Mouse (Mus musculus) T-helper 17 cell (primary cell): ENCODE data around the gene Nhp2.
"Not testable (repeated sequence)": the region's sequence is repeated elsewhere in the genome, so short reads cannot be mapped to it uniquely, and the experiment has no call there.

Experiments
- in situ Hi-C, 2 experiments: fragments of 300-600 bp; cut with MboI, MseI; formaldehyde crosslinking; loops; 1 replicate in 1 of 2; 2 replicates in 1 of 2; pipeline ENCODE4 v1.15.1; 2025; ENCODE audit warnings: high pct_unique_total_duplicates in 2 of 2

Gene Nhp2

GRCm38 (mm10) chr11:51633200-51633599 lies 13.7 kb downstream of the Nhp2 start:
- in situ Hi-C loops: not testable (repeated sequence)

DNA sequence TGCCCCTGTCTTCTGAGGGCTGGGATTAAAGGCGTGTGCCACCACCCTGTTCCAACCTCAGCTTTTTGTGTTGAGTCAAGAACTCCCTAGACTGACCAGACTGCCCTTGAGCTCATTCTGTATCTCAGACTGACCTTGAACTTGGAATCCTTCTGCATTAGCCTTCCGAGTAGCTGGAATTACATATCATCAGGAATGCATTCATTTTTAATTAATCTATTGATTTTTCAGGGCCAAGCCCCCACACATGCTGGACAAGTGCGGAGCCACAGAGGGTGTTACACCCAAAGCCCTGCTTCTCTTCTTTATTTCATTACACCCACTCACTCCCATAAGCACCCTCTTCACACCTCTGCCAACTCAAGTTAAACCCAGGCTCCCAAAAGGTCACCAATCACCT lies 14.2 kb downstream of the Nhp2 start:
- in situ Hi-C loops: no loop called here

GRCm38 (mm10) chr11:51635127-51635524 lies 15.6 kb downstream of the Nhp2 start:
- in situ Hi-C loops: no loop called here

DNA sequence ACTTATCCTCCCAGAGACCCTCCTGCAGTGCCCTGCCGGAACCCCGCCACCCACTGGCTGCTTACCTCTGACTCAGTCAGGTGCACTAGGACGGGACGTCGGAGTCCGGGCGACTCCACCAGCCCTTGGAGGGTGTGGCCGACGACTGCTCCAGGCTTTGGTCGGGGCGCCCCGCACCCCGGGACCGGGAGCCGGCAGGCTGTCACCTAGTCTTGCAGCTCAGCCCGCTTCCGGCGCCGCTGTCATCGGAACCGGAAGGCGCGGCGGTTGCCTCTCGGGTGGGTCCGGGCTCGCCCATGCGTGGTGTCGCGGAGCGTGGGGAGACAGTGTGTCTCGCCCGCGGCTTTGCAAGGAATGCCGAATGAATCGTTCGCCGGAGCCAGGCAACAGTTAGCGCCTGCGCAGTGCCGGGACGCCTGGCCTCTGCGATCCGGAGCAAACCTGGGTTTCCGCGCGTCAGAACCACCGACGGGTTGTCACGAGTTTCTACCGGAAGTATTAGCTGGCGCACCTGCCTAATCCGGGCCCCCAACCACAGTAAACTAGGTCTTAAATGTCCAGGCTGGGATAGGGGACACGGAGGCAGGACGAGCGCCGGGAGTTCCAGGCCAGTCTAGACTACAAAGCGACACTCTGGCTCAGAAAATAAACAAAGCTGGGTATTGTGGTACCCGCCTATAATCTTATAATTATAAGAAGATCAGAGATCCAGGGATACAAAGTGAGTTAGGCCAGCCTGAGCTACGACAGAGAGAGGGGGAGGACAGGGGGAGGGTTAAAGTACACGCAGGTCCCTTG lies 16.2 kb downstream of the Nhp2 start, which contains the start of gene Rmnd5b:
Rmnd5b (minus strand) TSS at position 372 of the 798 bp plus-strand sequence.
- in situ Hi-C loops: no loop called here

DNA sequence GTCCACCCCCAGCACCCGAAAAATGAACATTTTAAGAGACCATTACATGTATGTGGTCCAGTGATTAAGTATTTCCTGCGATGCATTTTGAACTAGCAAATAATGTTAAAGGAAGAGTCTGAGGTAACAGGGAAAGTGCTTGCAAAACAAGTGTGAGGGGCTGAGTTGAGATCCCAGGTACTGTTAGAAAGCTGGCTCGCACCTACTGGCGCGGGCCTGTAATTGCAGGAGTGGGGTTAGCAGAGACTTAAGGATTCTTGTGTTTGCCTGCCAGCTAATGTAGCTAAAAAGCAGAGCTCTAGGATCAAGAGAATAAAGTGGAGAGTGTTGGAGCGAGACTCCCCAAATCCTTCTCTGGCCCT lies 16.8 kb downstream of the Nhp2 start:
- in situ Hi-C loops: no loop called here

- in situ Hi-C loops: no loop called here
These were observed 18.5 kb downstream of the Nhp2 start for GRCm38 (mm10) chr11:51637971-51638414.

- in situ Hi-C loops: no loop called here
These were observed 19.0 kb downstream of the Nhp2 start for GRCm38 (mm10) chr11:51638497-51638896.

DNA sequence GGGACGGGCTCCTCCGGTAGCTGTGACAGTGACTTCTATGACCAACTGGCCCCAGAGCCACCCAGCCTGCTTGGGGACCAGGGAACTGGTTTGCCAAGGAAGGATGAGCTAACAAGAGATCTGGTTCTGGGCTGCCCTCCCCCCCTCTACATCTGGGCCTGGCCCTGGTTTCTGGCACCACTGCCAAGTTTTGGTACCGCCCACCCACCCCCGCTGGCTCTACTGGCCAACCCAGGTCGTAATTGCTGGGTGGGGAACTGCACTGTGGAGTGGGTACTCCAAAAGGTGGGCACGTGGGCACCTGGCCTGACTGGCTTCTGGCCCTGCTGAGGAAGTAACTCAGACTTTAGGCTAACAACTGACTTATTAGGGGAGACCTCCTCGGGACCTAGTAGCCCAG lies 21.2 kb downstream of the Nhp2 start:
- in situ Hi-C loops: loop anchor here in 1 of 2 experiments (5.0 kb wide), 1 partner anchor 47 kb away; the partner anchor contains the start of gene 0610009B22Rik

- in situ Hi-C loops: loop anchor here in 1 of 2 experiments (5.0 kb wide), 1 partner anchor 44 kb away; the partner anchor contains the start of gene 0610009B22Rik
These were observed 23.7 kb downstream of the Nhp2 start for GRCm38 (mm10) chr11:51643202-51643601.

- in situ Hi-C loops: loop anchor here in 1 of 2 experiments (5.0 kb wide), 1 partner anchor 44 kb away; the partner anchor contains the start of gene 0610009B22Rik
These were observed 24.2 kb downstream of the Nhp2 start for GRCm38 (mm10) chr11:51643761-51644160.

DNA sequence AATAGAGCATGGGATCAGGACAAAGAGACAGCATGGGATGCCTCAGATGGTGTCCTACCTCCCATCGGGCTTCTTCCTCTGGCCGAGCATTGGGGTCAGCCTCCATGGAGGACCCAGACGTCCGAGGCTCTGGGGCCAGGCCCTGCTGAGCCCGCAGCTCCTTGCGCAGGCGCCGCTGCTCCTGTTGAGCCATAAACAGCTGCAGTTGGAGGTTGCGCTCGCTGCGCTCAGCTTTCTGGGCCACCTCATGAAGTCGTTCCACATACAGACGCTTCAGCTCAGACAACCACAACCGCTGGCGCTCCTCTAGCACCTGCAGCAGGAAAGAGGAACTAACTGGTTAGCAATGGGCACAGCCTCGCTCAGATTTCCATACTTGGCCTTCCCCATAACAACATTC lies 24.7 kb downstream of the Nhp2 start:
- in situ Hi-C loops: loop anchor here in 1 of 2 experiments (5.0 kb wide), 1 partner anchor 43 kb away; the partner anchor contains the start of gene 0610009B22Rik

- in situ Hi-C loops: no loop called here
These were observed 25.8 kb downstream of the Nhp2 start for GRCm38 (mm10) chr11:51645293-51645692.

DNA sequence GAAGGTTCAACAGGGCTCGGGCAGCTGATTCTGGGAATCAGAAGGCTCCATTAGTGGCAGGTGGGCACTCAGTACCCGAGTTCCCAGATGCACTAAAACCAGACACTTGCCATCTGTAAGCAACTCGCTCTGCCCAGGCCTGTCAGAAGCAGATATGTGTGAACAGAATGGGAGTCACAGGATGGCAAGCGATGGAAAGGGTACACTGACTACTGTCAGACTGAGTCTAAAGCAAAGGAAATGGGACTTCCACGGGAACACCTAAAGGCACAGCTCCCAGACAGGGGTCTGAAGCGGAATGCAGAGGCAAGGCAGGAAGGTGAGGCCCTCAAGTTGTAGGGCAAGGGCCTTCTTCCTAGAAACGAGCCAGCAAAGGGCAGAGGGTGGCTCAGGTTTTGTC lies 26.7 kb downstream of the Nhp2 start:
- in situ Hi-C loops: no loop called here

DNA sequence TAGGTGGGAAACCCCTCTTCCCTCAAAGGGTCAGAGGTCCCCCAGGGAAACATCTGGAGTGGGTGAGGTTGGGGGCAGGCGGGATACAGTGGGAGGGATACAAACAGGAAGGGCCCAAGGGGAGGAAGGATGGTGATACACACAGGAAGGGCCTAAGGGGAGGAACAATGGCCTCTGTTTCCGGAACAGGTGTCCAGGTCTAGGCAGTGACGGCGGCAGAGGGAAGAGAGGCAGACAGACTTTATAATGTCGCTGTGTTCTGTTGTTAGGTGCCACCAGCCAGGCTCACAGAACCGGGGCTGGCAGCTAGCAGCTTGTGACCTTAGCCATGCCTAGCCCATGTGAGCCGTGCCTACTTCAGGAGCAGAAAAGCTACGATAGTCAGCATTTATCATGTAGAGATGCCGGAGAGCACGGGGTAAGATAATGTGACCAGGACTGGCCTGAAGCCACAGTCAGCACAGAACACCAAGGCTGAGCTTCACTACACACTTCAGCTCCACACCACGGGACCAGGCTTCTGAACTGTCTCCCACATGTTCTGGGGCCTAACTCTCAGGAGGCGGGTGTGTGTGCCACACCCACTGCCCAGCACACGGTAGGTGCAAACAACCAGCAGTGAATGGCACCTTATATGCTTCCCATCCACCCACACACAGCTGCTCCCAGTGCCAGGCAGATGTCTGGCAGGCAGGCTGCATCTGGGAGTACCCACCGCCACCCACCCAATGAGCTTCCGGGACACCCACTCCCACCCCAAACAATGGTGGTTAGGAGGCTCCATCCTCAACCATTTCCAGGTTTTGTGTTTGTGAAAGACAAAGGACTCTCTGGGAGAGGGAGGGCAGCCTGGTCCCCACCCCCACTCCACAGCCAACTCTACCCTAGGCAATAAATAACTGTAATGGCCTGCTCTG lies 27.5 kb downstream of the Nhp2 start:
- in situ Hi-C loops: no loop called here

DNA sequence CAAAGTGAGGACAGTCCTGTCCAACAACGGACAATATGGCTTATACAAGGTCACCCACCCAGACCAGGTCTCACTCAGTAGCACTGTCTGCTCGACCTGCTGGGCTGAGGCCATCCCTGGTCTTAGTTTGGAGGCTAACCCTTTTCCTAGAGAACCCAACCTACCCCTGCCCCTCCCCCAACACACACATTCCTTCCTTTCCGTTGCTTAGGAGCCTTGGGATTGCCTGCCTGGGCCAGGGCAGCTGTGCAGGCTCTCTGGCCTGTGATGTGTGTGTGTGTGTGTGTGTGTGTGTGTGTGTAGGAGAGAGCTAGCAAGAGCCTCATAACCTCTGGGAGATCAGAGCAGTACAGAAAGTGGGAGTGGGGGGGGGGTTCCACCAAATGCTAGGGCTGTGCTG lies 29.0 kb downstream of the Nhp2 start:
- in situ Hi-C loops: no loop called here

- in situ Hi-C loops: no loop called here
These were observed 29.8 kb downstream of the Nhp2 start for GRCm38 (mm10) chr11:51649111-51649888.

GRCm38 (mm10) chr11:51649889-51650199 lies 30.3 kb downstream of the Nhp2 start:
- in situ Hi-C loops: loop anchor here in 1 of 2 experiments (5.0 kb wide), 1 partner anchor 33 kb away; the partner anchor contains the start of gene Nhp2

DNA sequence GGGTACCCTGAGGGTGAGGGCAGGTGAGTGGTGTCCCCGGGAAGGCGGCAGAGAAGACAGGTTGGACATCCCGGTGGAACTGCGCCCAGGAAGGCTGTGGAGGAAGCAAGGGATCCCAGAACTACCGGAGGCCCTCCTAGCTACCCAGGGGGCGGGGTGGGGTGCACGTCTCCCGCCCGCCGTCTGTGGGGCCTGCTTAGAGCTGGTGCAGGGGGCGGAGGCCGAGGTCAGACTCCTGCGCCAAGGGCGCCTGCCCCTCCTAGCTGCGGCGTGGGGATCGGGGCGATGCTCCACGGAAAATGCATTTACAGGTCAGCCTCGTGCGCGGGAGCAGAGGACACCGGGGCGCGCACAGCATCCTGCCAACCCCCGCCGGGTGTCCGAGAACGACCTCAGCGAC lies 30.7 kb downstream of the Nhp2 start:
- in situ Hi-C loops: loop anchor here in 1 of 2 experiments (5.0 kb wide), 1 partner anchor 33 kb away; the partner anchor contains the start of gene Nhp2

DNA sequence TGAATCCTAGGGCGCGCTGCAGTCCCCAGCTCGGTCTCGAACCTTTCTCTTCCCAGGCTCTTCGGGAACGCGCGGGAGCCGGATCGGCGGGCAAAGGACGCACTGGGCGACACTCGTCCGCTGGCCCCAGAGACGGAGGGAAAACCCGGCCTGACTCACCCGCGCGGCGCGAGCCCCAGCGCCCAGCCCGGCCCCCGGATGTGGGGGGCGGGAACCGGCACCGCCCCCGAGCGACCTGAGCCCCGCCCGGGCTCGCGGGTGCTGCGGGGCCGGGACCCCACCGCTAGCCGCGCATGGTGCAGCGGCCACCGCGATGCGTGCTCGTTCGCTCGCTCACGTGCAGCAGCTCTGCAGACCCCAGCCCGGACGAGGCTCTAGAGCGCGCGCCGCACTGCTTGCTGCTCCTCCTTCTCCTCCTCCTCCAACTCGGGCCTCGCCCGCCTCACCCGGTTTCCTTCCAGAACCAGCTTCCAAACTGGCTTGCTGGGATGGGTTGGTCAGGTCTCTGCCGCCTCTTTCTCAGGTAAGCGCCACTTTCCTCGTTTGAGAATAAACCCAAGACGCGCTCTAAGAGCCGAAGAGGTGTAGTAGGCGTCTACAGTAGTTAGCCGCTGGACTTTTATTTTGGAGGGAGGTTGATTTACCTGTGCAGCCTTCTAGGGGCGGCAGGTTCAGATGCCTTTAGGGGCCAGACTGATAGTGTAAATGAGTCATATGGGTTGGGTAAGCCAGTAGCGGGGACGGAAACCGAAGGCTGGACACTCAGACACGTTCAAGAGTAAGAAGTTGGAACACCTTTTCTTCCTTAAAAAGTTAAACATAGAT lies 31.4 kb downstream of the Nhp2 start, which contains the start of the genes N4bp3 and D930048N14Rik:
N4bp3 (minus strand) TSS at position 152 of the 825 bp plus-strand sequence.
D930048N14Rik (plus strand) TSS at position 264 of the 825 bp plus-strand sequence.
- in situ Hi-C loops: loop anchor here in 1 of 2 experiments (5.0 kb wide), 1 partner anchor 34 kb away; the partner anchor contains the start of gene Nhp2

GRCm38 (mm10) chr11:51652889-51653418 lies 33.4 kb downstream of the Nhp2 start:
- in situ Hi-C loops: loop anchor here in 1 of 2 experiments (5.0 kb wide), 1 partner anchor 36 kb away; the partner anchor contains the start of gene Nhp2
